Mouse (Mus musculus): ENCODE results near the gene T2.

Gene T2

GRCm38 (mm10) chr17:8421517-8421916 is 65.7 kb downstream of the T2 start:
- H3K36me3 ChIP-seq (ENCODE audit: control insufficient read depth, insufficient read depth, low read length, poor library complexity, severe bottlenecking), result no peaks in the 10 kb centered on the region
- no peaks in the 10 kb centered on the region for H3K27me3 ChIP-seq (ENCODE audit: control insufficient read depth, insufficient read depth, low read length, poor library complexity, severe bottlenecking)
- DNase-seq (ENCODE audit: low read depth, low spot score), result no peak

DNA sequence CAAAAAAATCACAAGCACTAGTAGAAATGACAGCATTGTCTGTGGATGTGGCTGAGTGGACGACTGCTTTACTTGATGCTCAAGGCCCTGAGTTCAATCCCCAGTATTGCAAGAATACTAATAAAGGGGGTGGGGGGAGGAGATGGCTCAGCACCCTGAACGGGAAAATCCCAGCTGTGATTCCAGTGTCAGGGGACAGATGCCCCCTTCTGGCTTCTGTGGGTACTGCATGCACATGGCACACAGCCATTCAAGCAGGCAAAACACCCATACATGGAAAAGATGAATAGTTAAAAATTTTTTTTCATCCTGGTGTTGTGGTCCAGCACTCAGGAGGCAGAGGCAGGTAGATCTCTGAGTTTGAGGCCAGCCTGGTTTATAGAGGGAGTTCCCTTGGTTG is 67.5 kb downstream of the T2 start:
- H3K27me3 ChIP-seq (ENCODE audit: control insufficient read depth, insufficient read depth, low read length, poor library complexity, severe bottlenecking), result no peaks in the 10 kb centered on the region
- no peaks in the 10 kb centered on the region for H3K36me3 ChIP-seq (ENCODE audit: control insufficient read depth, insufficient read depth, low read length, poor library complexity, severe bottlenecking)
- DNase-seq (ENCODE audit: low read depth, low spot score), result peak; percentile 45

GRCm38 (mm10) chr17:8429436-8429835 is 73.6 kb downstream of the T2 start:
- no peak for DNase-seq (ENCODE audit: low read depth, low spot score)

DNA sequence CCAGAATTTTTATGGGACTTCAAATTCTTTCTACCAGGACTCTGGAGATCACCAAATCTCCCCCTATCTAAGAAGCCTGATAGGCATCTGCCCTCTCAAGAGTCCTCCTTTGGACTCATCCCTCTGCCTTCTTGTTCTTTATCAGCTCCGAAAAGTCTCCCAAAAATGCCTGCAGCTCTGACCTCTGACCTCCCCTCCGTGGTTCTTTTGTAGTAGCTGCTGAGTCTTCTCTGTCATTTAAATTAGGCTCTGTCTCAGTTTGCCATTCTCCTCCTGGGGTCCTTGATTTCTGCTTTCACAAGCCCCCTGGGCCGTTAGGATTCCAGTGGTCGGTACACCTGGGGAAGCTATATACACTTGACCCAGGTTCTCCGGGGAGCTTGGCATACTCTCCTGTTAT is 74.1 kb downstream of the T2 start:
- no peaks in the 10 kb centered on the region for H3K27me3 ChIP-seq (ENCODE audit: control insufficient read depth, insufficient read depth, low read length, poor library complexity, severe bottlenecking)
- no peaks in the 10 kb centered on the region for H3K36me3 ChIP-seq (ENCODE audit: control insufficient read depth, insufficient read depth, low read length, poor library complexity, severe bottlenecking)
- no peak for DNase-seq (ENCODE audit: low read depth, low spot score)

More at GRCm38 (mm10) chr17:8429436-8429835, 73.6 kb downstream of the T2 start:
- no peaks in the 10 kb centered on the region for H3K27me3 ChIP-seq (ENCODE audit: control insufficient read depth, insufficient read depth, low read length, poor library complexity, severe bottlenecking)
- no peaks in the 10 kb centered on the region for H3K36me3 ChIP-seq (ENCODE audit: control insufficient read depth, insufficient read depth, low read length, poor library complexity, severe bottlenecking)

DNA sequence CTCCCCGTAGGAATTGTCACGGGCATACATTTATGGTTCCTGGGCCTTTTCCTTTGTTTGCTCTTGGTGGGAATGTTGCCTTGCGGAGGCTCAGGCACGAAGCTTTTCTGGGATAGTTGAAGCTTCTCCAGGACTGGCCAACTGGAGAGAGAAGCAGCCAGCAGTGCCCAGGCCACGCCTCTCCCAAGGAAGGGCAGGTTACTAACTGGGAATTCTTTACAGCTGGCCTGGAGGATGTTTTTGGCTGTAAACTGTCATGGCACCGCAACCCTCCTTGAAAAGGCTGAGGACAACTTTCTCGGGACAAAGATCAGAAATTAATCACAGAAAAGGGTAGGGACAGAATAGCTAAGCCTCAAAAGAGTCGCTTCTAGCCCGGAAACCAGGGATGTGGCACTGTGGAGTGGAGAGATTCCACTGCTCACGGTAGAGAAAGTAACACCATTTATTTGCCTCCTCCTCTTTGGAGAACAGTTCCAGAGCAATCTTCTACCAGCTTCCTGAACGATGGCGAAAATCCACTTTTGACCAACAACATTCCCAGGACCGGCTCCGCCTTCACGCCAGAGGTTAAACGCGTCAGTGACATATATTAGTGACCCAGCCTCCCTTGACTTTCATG is 76.5 kb downstream of the T2 start:
- DNase-seq (ENCODE audit: low read depth, low spot score), result no peak
- H3K27me3 ChIP-seq (ENCODE audit: control insufficient read depth, insufficient read depth, low read length, poor library complexity, severe bottlenecking), result no peaks in the 10 kb centered on the region

DNA sequence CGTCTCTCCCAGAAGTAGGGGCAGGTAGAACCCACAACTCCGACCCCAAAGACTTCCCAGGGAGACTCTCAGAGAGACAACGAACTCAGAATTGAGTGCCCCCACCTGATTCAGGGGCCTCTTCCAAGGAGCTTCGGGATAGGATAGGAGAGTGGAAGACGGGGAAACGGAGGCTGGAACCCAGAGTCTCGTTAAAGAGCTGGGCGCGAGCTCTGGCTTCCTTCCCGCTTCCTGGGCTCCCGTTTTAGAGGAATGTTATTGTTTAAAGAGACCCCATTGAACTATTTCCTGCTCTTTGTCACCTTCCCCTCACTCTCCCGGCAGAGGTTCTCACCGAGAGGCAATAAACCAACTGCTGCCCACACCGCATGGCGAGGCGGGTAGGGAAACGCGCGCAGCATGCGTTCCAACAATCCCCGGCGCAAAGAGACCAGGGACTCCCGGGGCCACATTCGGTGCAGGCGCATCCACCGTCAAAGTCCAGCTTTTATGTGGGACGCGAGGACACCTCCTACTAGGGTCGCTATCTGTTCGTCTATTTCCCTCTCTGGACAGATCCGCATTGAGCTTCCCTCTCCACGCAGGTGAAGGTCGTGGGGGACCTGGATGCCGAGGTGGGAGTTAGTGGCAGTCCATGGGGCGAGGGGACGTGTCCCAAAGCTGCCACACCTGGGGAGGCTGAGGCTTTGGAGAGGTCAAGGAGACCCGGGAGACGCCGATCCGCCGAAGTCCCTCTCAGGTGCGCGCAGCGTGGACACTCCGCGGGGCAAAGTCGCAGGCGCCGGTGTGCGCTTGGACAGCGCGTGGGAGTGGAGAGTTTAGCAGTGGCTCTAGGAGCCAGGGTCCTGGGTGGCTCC is 77.6 kb downstream of the T2 start:
- Histone ChIP-seq H3K36me3 (ENCODE audit: control insufficient read depth, insufficient read depth, low read length, poor library complexity, severe bottlenecking) (no peaks in the 10 kb centered on the region), H3K27me3 (ENCODE audit: control insufficient read depth, insufficient read depth, low read length, poor library complexity, severe bottlenecking) (no peaks in the 10 kb centered on the region)
- DNase-seq (ENCODE audit: low read depth, low spot score), result no peak

More for the DNA sequence above, 76.5 kb downstream of the T2 start:
- no peaks in the 10 kb centered on the region for H3K36me3 ChIP-seq (ENCODE audit: control insufficient read depth, insufficient read depth, low read length, poor library complexity, severe bottlenecking)

- DNase-seq (ENCODE audit: low read depth, low spot score), result no peak
- Histone ChIP-seq H3K36me3 (ENCODE audit: control insufficient read depth, insufficient read depth, low read length, poor library complexity, severe bottlenecking) (no peaks in the 10 kb centered on the region), H3K27me3 (ENCODE audit: control insufficient read depth, insufficient read depth, low read length, poor library complexity, severe bottlenecking) (no peaks in the 10 kb centered on the region)
These were observed 78.5 kb downstream of the T2 start, which contains the start of gene T for GRCm38 (mm10) chr17:8433978-8434960. T (plus strand) TSS chr17:8434423.

GRCm38 (mm10) chr17:8436184-8436583 is 80.4 kb downstream of the T2 start:
- DNase-seq (ENCODE audit: low read depth, low spot score), result no peak
- H3K36me3 ChIP-seq (ENCODE audit: control insufficient read depth, insufficient read depth, low read length, poor library complexity, severe bottlenecking), result no peaks in the 10 kb centered on the region
- H3K27me3 ChIP-seq (ENCODE audit: control insufficient read depth, insufficient read depth, low read length, poor library complexity, severe bottlenecking), result no peaks in the 10 kb centered on the region

- Histone ChIP-seq H3K36me3 (ENCODE audit: control insufficient read depth, insufficient read depth, low read length, poor library complexity, severe bottlenecking) (no peaks in the 10 kb centered on the region), H3K27me3 (ENCODE audit: control insufficient read depth, insufficient read depth, low read length, poor library complexity, severe bottlenecking) (no peaks in the 10 kb centered on the region)
- DNase-seq (ENCODE audit: low read depth, low spot score), result no peak
These were observed 88.3 kb downstream of the T2 start for GRCm38 (mm10) chr17:8444062-8444461.

GRCm38 (mm10) chr17:8447676-8448192 is 91.9 kb downstream of the T2 start:
- no peaks in the 10 kb centered on the region for H3K27me3 ChIP-seq (ENCODE audit: control insufficient read depth, insufficient read depth, low read length, poor library complexity, severe bottlenecking)
- H3K36me3 ChIP-seq (ENCODE audit: control insufficient read depth, insufficient read depth, low read length, poor library complexity, severe bottlenecking), result no peaks in the 10 kb centered on the region
- no peak for DNase-seq (ENCODE audit: low read depth, low spot score)

- Histone ChIP-seq H3K36me3 (ENCODE audit: control insufficient read depth, insufficient read depth, low read length, poor library complexity, severe bottlenecking) (no peaks in the 10 kb centered on the region), H3K27me3 (ENCODE audit: control insufficient read depth, insufficient read depth, low read length, poor library complexity, severe bottlenecking) (no peaks in the 10 kb centered on the region)
- DNase-seq (ENCODE audit: low read depth, low spot score), result no peak
These were observed 92.5 kb downstream of the T2 start for GRCm38 (mm10) chr17:8448324-8448723.

- no peaks in the 10 kb centered on the region for H3K27me3 ChIP-seq (ENCODE audit: control insufficient read depth, insufficient read depth, low read length, poor library complexity, severe bottlenecking)
- H3K36me3 ChIP-seq (ENCODE audit: control insufficient read depth, insufficient read depth, low read length, poor library complexity, severe bottlenecking), result no peaks in the 10 kb centered on the region
- DNase-seq (ENCODE audit: low read depth, low spot score), result no peak
These were observed 99.4 kb downstream of the T2 start for GRCm38 (mm10) chr17:8455196-8455595.

GRCm38 (mm10) chr17:8455601-8456000 is 99.8 kb downstream of the T2 start:
- H3K36me3 ChIP-seq (ENCODE audit: control insufficient read depth, insufficient read depth, low read length, poor library complexity, severe bottlenecking), result no peaks in the 10 kb centered on the region
- no peaks in the 10 kb centered on the region for H3K27me3 ChIP-seq (ENCODE audit: control insufficient read depth, insufficient read depth, low read length, poor library complexity, severe bottlenecking)
- no peak for DNase-seq (ENCODE audit: low read depth, low spot score)

- no peak for DNase-seq (ENCODE audit: low read depth, low spot score)
- H3K36me3 ChIP-seq (ENCODE audit: control insufficient read depth, insufficient read depth, low read length, poor library complexity, severe bottlenecking), result no peaks in the 10 kb centered on the region
- H3K27me3 ChIP-seq (ENCODE audit: control insufficient read depth, insufficient read depth, low read length, poor library complexity, severe bottlenecking), result no peaks in the 10 kb centered on the region
These were observed 101.2 kb downstream of the T2 start for GRCm38 (mm10) chr17:8456856-8457460.
